Mouse (Mus musculus) megakaryocyte, adult 5-6 weeks (primary cell): ENCODE measurements around the gene Agpat3. TPM values are rescaled to one million over a fixed set of nuclear protein-coding genes. Genes with fewer than 3 reads are reported as not detected.

Experiments
- ATAC-seq: 2 replicates; pipeline ENCODE4 v1.8.0; 2016; ENCODE audit warnings: mild to moderate bottlenecking, inconsistent platforms; ENCODE audit not compliant: poor library complexity, severe bottlenecking
- total RNA-seq, 2 experiments: library from RNA; stranded (forward) in 1 of 2; stranded (reverse) in 1 of 2; fragments of 153-499, 151-499 nt in 1 of 2; fragments of 221-1000, 200-1000 nt in 1 of 2; gene quantifications; 2 replicates each; pipeline versions ENCODE4 v1.2.3 to v1.2.4; 2015 to 2017

Agpat3 gene
- total RNA-seq, 2 experiments from 2014 or later = 2.4 to 2.8 TPM

GRCm38 (mm10) chr10:78227875-78228559 is 124.3 kb downstream of the Agpat3 start:
- no peak for ATAC-seq

GRCm38 (mm10) chr10:78224136-78224535 is 128.2 kb downstream of the Agpat3 start:
- ATAC-seq = no peak

GRCm38 (mm10) chr10:78222908-78223307 is 129.4 kb downstream of the Agpat3 start:
- no peak for ATAC-seq

GRCm38 (mm10) chr10:78221315-78221714 is 131.0 kb downstream of the Agpat3 start:
- no peak for ATAC-seq

GRCm38 (mm10) chr10:78219528-78219927 is 132.8 kb downstream of the Agpat3 start:
- ATAC-seq = no peak

Other genes starting within 250 kb of the Agpat3 start
- 22.7 and 25.3 TPM in 2 replicates for gene D10Jhu81e, start 182.7 kb downstream of the Agpat3 start, total RNA-seq (2015)
- gene D10Jhu81e, start 182.7 kb downstream of the Agpat3 start, total RNA-seq (2017) = 57.6 and 69.2 TPM in 2 replicates
- 2.2 and 3.0 TPM in 2 replicates for gene Pwp2, start 167.3 kb downstream of the Agpat3 start, total RNA-seq (2015)
- gene Pwp2, start 167.3 kb downstream of the Agpat3 start, total RNA-seq (2017) = 7.4 and 8.8 TPM in 2 replicates
- gene Trappc10, start 107.8 kb downstream of the Agpat3 start, total RNA-seq (2015) = 26.1 and 37.9 TPM in 2 replicates
- 26.9 and 29.1 TPM in 2 replicates for gene Trappc10, start 107.8 kb downstream of the Agpat3 start, total RNA-seq (2017)
- 32.9 and 38.3 TPM in 2 replicates for gene Rrp1, start 60.6 kb upstream of the Agpat3 start, total RNA-seq (2015)
- gene Rrp1, start 60.6 kb upstream of the Agpat3 start, total RNA-seq (2017) = 173 and 213 TPM in 2 replicates
- 122 and 148 TPM in 2 replicates for gene Cstb, start 73.2 kb upstream of the Agpat3 start, total RNA-seq (2015)
- gene Cstb, start 73.2 kb upstream of the Agpat3 start, total RNA-seq (2017) = 119 and 125 TPM in 2 replicates
- 21.7 and 23.0 TPM in 2 replicates for gene Pdxk, start 112.5 kb upstream of the Agpat3 start, total RNA-seq (2015)
- 16.5 and 19.6 TPM in 2 replicates for gene Pdxk, start 112.5 kb upstream of the Agpat3 start, total RNA-seq (2017)
- not detected in 2 replicates for gene Olfr1358, start 164.9 kb upstream of the Agpat3 start, total RNA-seq (2015)
- not detected in 2 replicates for gene Olfr1358, start 164.9 kb upstream of the Agpat3 start, total RNA-seq (2017)
- 16.3 and 19.8 TPM in 2 replicates for gene Ilvbl, start 221.9 kb upstream of the Agpat3 start, total RNA-seq (2015)
- gene Ilvbl, start 221.9 kb upstream of the Agpat3 start, total RNA-seq (2017) = 8.4 and 8.6 TPM in 2 replicates
- gene Syde1, start 239.5 kb upstream of the Agpat3 start, total RNA-seq (2015) = 0.25 TPM in 1 of 2 replicates, not detected in the other
- 0.15 and 0.37 TPM in 2 replicates for gene Syde1, start 239.5 kb upstream of the Agpat3 start, total RNA-seq (2017)